Mouse (Mus musculus): Measurements from ENCODE around the gene Gpr25. TPM values are rescaled to one million over a fixed set of nuclear protein-coding genes. Genes with fewer than 3 reads are reported as not detected.

Gpr25 gene
- total and polyA plus RNA-seq, 3 experiments: not detected

GRCm38 (mm10) chr1:136226626-136227025 is 34.0 kb downstream of the Gpr25 start:
- no peaks in the 10 kb centered on the region for H3K79me2 ChIP-seq (replicated peaks; ENCODE audit: control insufficient read depth, insufficient read depth, low read length)
- peaks cover 4% of the 10 kb centered on the region for H3K27me3 ChIP-seq (ENCODE audit: control insufficient read depth, insufficient read depth, low read length)
- DNase-seq: no peak
- no peaks in the 10 kb centered on the region for H3K4me1 ChIP-seq (ENCODE audit: control insufficient read depth, insufficient read depth, low read length)
- intact Hi-C loops (cut with DNase I): no loop called here
- H3K4me3 ChIP-seq: no peak overlapping the region
- no peak overlapping the region for H3K9ac ChIP-seq (ENCODE audit: low read depth, low read length)
- H3K27ac ChIP-seq: no peak overlapping the region
- WGBS: 84% methylated on average over 8 of the region's 8 CpGs
- no peak for TF ChIP-seq CTCF (IDR thresholded peaks at IDR 0.05)
- TF ChIP-seq POLR2A (IDR thresholded peaks at IDR 0.05; ENCODE audit: insufficient read depth, low read depth, low read length): no peak
- no peak for TF ChIP-seq EP300 (IDR thresholded peaks at IDR 0.05; ENCODE audit: insufficient read depth, low read depth, low read length)
- no peaks in the 10 kb centered on the region for H3K36me3 ChIP-seq (ENCODE audit: control insufficient read depth, insufficient read depth, low read length)

- peaks cover 2% of the 10 kb centered on the region for H3K27me3 ChIP-seq (ENCODE audit: control insufficient read depth, insufficient read depth, low read length)
- no peak overlapping the region for H3K27ac ChIP-seq
- no peak overlapping the region for H3K4me3 ChIP-seq
- 93% methylated on average over 8 of the region's 8 CpGs for WGBS
- intact Hi-C loops (cut with DNase I): no loop called here
- no peaks in the 10 kb centered on the region for H3K79me2 ChIP-seq (replicated peaks; ENCODE audit: control insufficient read depth, insufficient read depth, low read length)
- H3K9ac ChIP-seq (ENCODE audit: low read depth, low read length): no peak overlapping the region
- DNase-seq: no peak
- no peaks in the 10 kb centered on the region for H3K36me3 ChIP-seq (ENCODE audit: control insufficient read depth, insufficient read depth, low read length)
- H3K4me1 ChIP-seq (ENCODE audit: control insufficient read depth, insufficient read depth, low read length): no peaks in the 10 kb centered on the region
- TF ChIP-seq POLR2A (IDR thresholded peaks at IDR 0.05; ENCODE audit: insufficient read depth, low read depth, low read length) (no peak), CTCF (IDR thresholded peaks at IDR 0.05) (no peak), EP300 (IDR thresholded peaks at IDR 0.05; ENCODE audit: insufficient read depth, low read depth, low read length) (no peak)
Measured at GRCm38 (mm10) chr1:136225846-136226245, 34.8 kb downstream of the Gpr25 start.

GRCm38 (mm10) chr1:136223758-136224342 is 36.8 kb downstream of the Gpr25 start:
- 86% methylated on average over 10 of the region's 10 CpGs for WGBS
- TF ChIP-seq CTCF (IDR thresholded peaks at IDR 0.05): no peak
- TF ChIP-seq EP300 (IDR thresholded peaks at IDR 0.05; ENCODE audit: insufficient read depth, low read depth, low read length): no peak
- TF ChIP-seq POLR2A (IDR thresholded peaks at IDR 0.05; ENCODE audit: insufficient read depth, low read depth, low read length): no peak
- intact Hi-C loops (cut with DNase I): no loop called here
- Histone ChIP-seq H3K36me3 (ENCODE audit: control insufficient read depth, insufficient read depth, low read length) (no peaks in the 10 kb centered on the region), H3K4me1 (ENCODE audit: control insufficient read depth, insufficient read depth, low read length) (no peaks in the 10 kb centered on the region), H3K27ac (no peak overlapping the region), H3K4me3 (no peak overlapping the region), H3K79me2 (replicated peaks; ENCODE audit: control insufficient read depth, insufficient read depth, low read length) (no peaks in the 10 kb centered on the region), H3K9ac (ENCODE audit: low read depth, low read length) (no peak overlapping the region), H3K27me3 (ENCODE audit: control insufficient read depth, insufficient read depth, low read length) (no peaks in the 10 kb centered on the region)
- DNase-seq: no peak

- no peaks in the 10 kb centered on the region for H3K4me1 ChIP-seq (ENCODE audit: control insufficient read depth, insufficient read depth, low read length)
- H3K79me2 ChIP-seq (replicated peaks; ENCODE audit: control insufficient read depth, insufficient read depth, low read length): no peaks in the 10 kb centered on the region
- no peaks in the 10 kb centered on the region for H3K36me3 ChIP-seq (ENCODE audit: control insufficient read depth, insufficient read depth, low read length)
- 85% methylated on average over 10 of the region's 10 CpGs for WGBS
- H3K27ac ChIP-seq: no peak overlapping the region
- TF ChIP-seq CTCF (IDR thresholded peaks at IDR 0.05) (no peak), EP300 (IDR thresholded peaks at IDR 0.05; ENCODE audit: insufficient read depth, low read depth, low read length) (no peak), POLR2A (IDR thresholded peaks at IDR 0.05; ENCODE audit: insufficient read depth, low read depth, low read length) (no peak)
- DNase-seq: no peak
- no peak overlapping the region for H3K9ac ChIP-seq (ENCODE audit: low read depth, low read length)
- intact Hi-C loops (cut with DNase I): no loop called here
- no peak overlapping the region for H3K4me3 ChIP-seq
- no peaks in the 10 kb centered on the region for H3K27me3 ChIP-seq (ENCODE audit: control insufficient read depth, insufficient read depth, low read length)
Measured at GRCm38 (mm10) chr1:136222386-136222785, 38.3 kb downstream of the Gpr25 start.

- no peak for DNase-seq
- H3K79me2 ChIP-seq (replicated peaks; ENCODE audit: control insufficient read depth, insufficient read depth, low read length): no peaks in the 10 kb centered on the region
- intact Hi-C loops (cut with DNase I): no loop called here
- no peaks in the 10 kb centered on the region for H3K4me1 ChIP-seq (ENCODE audit: control insufficient read depth, insufficient read depth, low read length)
- no peaks in the 10 kb centered on the region for H3K36me3 ChIP-seq (ENCODE audit: control insufficient read depth, insufficient read depth, low read length)
- 66% methylated on average over 10 of the region's 10 CpGs for WGBS
- no peak overlapping the region for H3K9ac ChIP-seq (ENCODE audit: low read depth, low read length)
- no peak overlapping the region for H3K4me3 ChIP-seq
- no peaks in the 10 kb centered on the region for H3K27me3 ChIP-seq (ENCODE audit: control insufficient read depth, insufficient read depth, low read length)
- TF ChIP-seq EP300 (IDR thresholded peaks at IDR 0.05; ENCODE audit: insufficient read depth, low read depth, low read length) (no peak), POLR2A (IDR thresholded peaks at IDR 0.05; ENCODE audit: insufficient read depth, low read depth, low read length) (no peak), CTCF (IDR thresholded peaks at IDR 0.05) (no peak)
- H3K27ac ChIP-seq: no peak overlapping the region
Measured at GRCm38 (mm10) chr1:136220037-136220871, 40.4 kb downstream of the Gpr25 start.

GRCm38 (mm10) chr1:136214304-136214703 is 46.4 kb downstream of the Gpr25 start:
- H3K4me3 ChIP-seq: no peak overlapping the region
- H3K36me3 ChIP-seq (ENCODE audit: control insufficient read depth, insufficient read depth, low read length): no peaks in the 10 kb centered on the region
- H3K27ac ChIP-seq: no peak overlapping the region
- no peaks in the 10 kb centered on the region for H3K79me2 ChIP-seq (replicated peaks; ENCODE audit: control insufficient read depth, insufficient read depth, low read length)
- WGBS: 81% methylated on average over 15 of the region's 15 CpGs
- no peak for TF ChIP-seq CTCF (IDR thresholded peaks at IDR 0.05)
- TF ChIP-seq POLR2A (IDR thresholded peaks at IDR 0.05; ENCODE audit: insufficient read depth, low read depth, low read length): no peak
- no peak for TF ChIP-seq EP300 (IDR thresholded peaks at IDR 0.05; ENCODE audit: insufficient read depth, low read depth, low read length)
- no peak overlapping the region for H3K9ac ChIP-seq (ENCODE audit: low read depth, low read length)
- H3K4me1 ChIP-seq (ENCODE audit: control insufficient read depth, insufficient read depth, low read length): no peaks in the 10 kb centered on the region
- DNase-seq: no peak
- no peaks in the 10 kb centered on the region for H3K27me3 ChIP-seq (ENCODE audit: control insufficient read depth, insufficient read depth, low read length)
- intact Hi-C loops (cut with DNase I): loop anchor here (5.0 kb wide), 1 partner anchor 162 kb away; the partner anchor contains the start of genes Ascl5 and Cacna1s
